In genomic region chr17:28621381-28622299, GRCm38 (mm10) we compare ENCODE assay signal across 8 mouse cellular contexts. TPM values are rescaled to one million over a fixed set of nuclear protein-coding genes. Genes with fewer than 3 reads are reported as not detected.
A peak's percentile ranks its signal among the peaks of the same experiment; 100 is the strongest.
DNase-seq lines count a peak whose midpoint lies in the region; ATAC-seq and TF ChIP-seq lines count a peak whose summit lies in the region.

No protein-coding gene starts in this region.

- H3K27me3 ChIP-seq in forebrain, postnatal 0 days (ENCODE audit: insufficient read depth, low read length) = no peaks in the 10 kb centered on the region
- no peaks in the 10 kb centered on the region for H3K27me3 ChIP-seq in hindbrain, embryonic 11.5 days (ENCODE audit: control insufficient read depth, insufficient read depth, low read length)

- H3K36me3 ChIP-seq in ES-E14 (ENCODE audit: control insufficient read depth, insufficient read depth, low read length, poor library complexity, severe bottlenecking) = peaks cover 12% of the 10 kb centered on the region
- H3K36me3 ChIP-seq in forebrain, postnatal 0 days (ENCODE audit: insufficient read depth) = peaks cover 5% of the 10 kb centered on the region
- H3K36me3 ChIP-seq in hindbrain, embryonic 11.5 days (ENCODE audit: control insufficient read depth, insufficient read depth, low read length) = no peaks in the 10 kb centered on the region

- no peaks in the 10 kb centered on the region for H3K9me3 ChIP-seq in ES-E14 (ENCODE audit: control insufficient read depth, insufficient read depth, low read depth, low read length)
- H3K9me3 ChIP-seq in forebrain, postnatal 0 days (ENCODE audit: low read length) = no peaks in the 10 kb centered on the region
- no peaks in the 10 kb centered on the region for H3K9me3 ChIP-seq in hindbrain, embryonic 11.5 days (ENCODE audit: control insufficient read depth, low read length)

- WGBS in forebrain, postnatal 0 days = 2% methylated on average over 66 of the region's 78 CpGs
- under 1% methylated on average over 69 of the region's 78 CpGs for WGBS in hindbrain, embryonic 11.5 days

- H3K9ac ChIP-seq in ES-E14 (ENCODE audit: insufficient read depth, low read depth, low read length, poor library complexity, severe bottlenecking) = peak overlapping the region; percentile 85
- H3K9ac ChIP-seq in forebrain, postnatal 0 days = peak overlapping the region; percentile 97
- H3K9ac ChIP-seq in hindbrain, embryonic 11.5 days (ENCODE audit: low read depth, low read length) = peak overlapping the region; percentile 94

- H3K4me2 ChIP-seq in forebrain, postnatal 0 days (ENCODE audit: low read depth) = peak overlapping the region; percentile 91
- H3K4me2 ChIP-seq in hindbrain, embryonic 11.5 days (replicated peaks; ENCODE audit: low read depth, low read length) = peak overlapping the region; percentile 88

- TF ChIP-seq CTCF in forebrain, postnatal 0 days (IDR thresholded peaks at IDR 0.05; ENCODE audit: low read depth) = 0 out of 2 replicates have a peak, but pooled peaks have one; percentile 20

- H3K27ac ChIP-seq in ES-E14 (ENCODE audit: insufficient read depth, low read depth, low read length, poor library complexity, severe bottlenecking) = peak overlapping the region; percentile 70
- peak overlapping the region; percentile 28 for H3K27ac ChIP-seq in brown adipose tissue, adult 24 weeks (replicated peaks; ENCODE audit: low read depth, low read length)
- peak overlapping the region; percentile 95 for H3K27ac ChIP-seq in forebrain, postnatal 0 days (ENCODE audit: low read depth, low read length)
- H3K27ac ChIP-seq in hindbrain, embryonic 11.5 days (ENCODE audit: low read depth, low read length) = peak overlapping the region; percentile 86

- DNase-seq in ES-E14 (ENCODE audit: low read depth, low spot score) = no peak
- DNase-seq in forebrain, postnatal 0 days = peak; percentile 84
- peak; percentile 76 for DNase-seq in hindbrain, embryonic 11.5 days (ENCODE audit: low spot score)
- peak; percentile 16 for DNase-seq in layer of hippocampus, adult 9-10 months (ENCODE audit: low spot score)
- peak; percentile 36 for DNase-seq in lung, postnatal 14 days
- DNase-seq in retina, adult 2 months (ENCODE audit: low read depth, low spot score) = peak; percentile 28
- peak; percentile 67 for DNase-seq in thymus, postnatal 4 days

- peak overlapping the region; percentile 82 to 86 for H3K4me3 ChIP-seq in ES-E14 (ENCODE audit: insufficient read depth in 1 of 2, low read depth in 1 of 2, low read length in 2 of 2, poor library complexity in 1 of 2, severe bottlenecking in 1 of 2)
- peak overlapping the region; percentile 96 for H3K4me3 ChIP-seq in brown adipose tissue, adult 24 weeks (ENCODE audit: insufficient read depth, low read depth, low read length)
- H3K4me3 ChIP-seq in forebrain, postnatal 0 days (ENCODE audit: low read depth, low read length) = peak overlapping the region; percentile 97
- H3K4me3 ChIP-seq in hindbrain, embryonic 11.5 days (ENCODE audit: low read depth, low read length) = peak overlapping the region; percentile 94

- in situ Hi-C loops in ES-E14 (cut with MboI; ENCODE audit: low sequenced_read_pairs in 2 of 2, unreplicated experiment in 2 of 2) = no loop called here

- H3K4me1 ChIP-seq in ES-E14 (ENCODE audit: control insufficient read depth in 2 of 2, insufficient read depth in 2 of 2, low read length in 2 of 2, poor library complexity in 1 of 2) = peaks cover 6 to 10% of the 10 kb centered on the region in 2 experiments; a peak in 3 of 4 replicates
- H3K4me1 ChIP-seq in brown adipose tissue, adult 24 weeks (ENCODE audit: control insufficient read depth, insufficient read depth, insufficient read length, low read length) = peaks cover 12% of the 10 kb centered on the region
- H3K4me1 ChIP-seq in forebrain, postnatal 0 days (ENCODE audit: insufficient read depth) = peaks cover 11% of the 10 kb centered on the region
- peaks cover 10% of the 10 kb centered on the region; the same call in 1 of the 2 replicates for H3K4me1 ChIP-seq in hindbrain, embryonic 11.5 days (replicated peaks; ENCODE audit: control insufficient read depth, insufficient read depth, low read length)

- ATAC-seq in forebrain, postnatal 0 days = peak; percentile 88
- peak; percentile 86 for ATAC-seq in hindbrain, embryonic 11.5 days (ENCODE audit: low FRiP score)

TF ChIP-seq in ES-E14, 5 proteins besides CTCF, POLR2A, EP300 and RAD21:
- no peak for TF ChIP-seq ZNF384 (IDR thresholded peaks at IDR 0.05; ENCODE audit: low read depth, low read length)
- TF ChIP-seq MAFK (IDR thresholded peaks at IDR 0.05; ENCODE audit: insufficient read depth, low read depth, low read length) = no peak
- TF ChIP-seq CHD2 (IDR thresholded peaks at IDR 0.05; ENCODE audit: low read depth, low read length) = no peak
- no peak for TF ChIP-seq ZC3H11A (IDR thresholded peaks at IDR 0.05; ENCODE audit: borderline replicate concordance, low read depth, low read length)
- TF ChIP-seq HCFC1 (IDR thresholded peaks at IDR 0.05; ENCODE audit: borderline replicate concordance, insufficient read depth, low read length) = no peak

RNA-seq across cellular contexts. Expression of gene Srpk1, which starts 0.9 kb away (rescaled TPM):
- 103 and 115 TPM in 2 replicates for total RNA-seq in ES-E14 (2012; rRNA removed)
- 19.0 and 31.0 TPM in 2 replicates for polyA plus RNA-seq in brown adipose tissue, adult 24 weeks (2012; ENCODE audit: insufficient read depth, insufficient read length, missing spikeins)
- 55.4 and 69.6 TPM in 2 replicates for total RNA-seq in forebrain, postnatal 0 days (2014; rRNA removed)
- 66.6 and 75.1 TPM in 2 replicates for polyA plus RNA-seq in forebrain, postnatal 0 days (2015; fragmentation: Nextera tagmentation; extraction: Ambion mirVana)
- 133 and 164 TPM in 2 replicates for polyA plus RNA-seq in hindbrain, embryonic 11.5 days (2014; fragmentation: Nextera tagmentation; extraction: Ambion mirVana)

RNA-seq across cellular contexts. Expression of gene Lhfpl5, which starts 46.2 kb away (rescaled TPM):
- total RNA-seq in ES-E14 (2012; rRNA removed) = 0.76 and 1.7 TPM in 2 replicates
- polyA plus RNA-seq in brown adipose tissue, adult 24 weeks (2012; ENCODE audit: insufficient read depth, insufficient read length, missing spikeins) = not detected in 2 replicates
- total RNA-seq in forebrain, postnatal 0 days (2014; rRNA removed) = 10.6 and 11.9 TPM in 2 replicates
- polyA plus RNA-seq in forebrain, postnatal 0 days (2015; fragmentation: Nextera tagmentation; extraction: Ambion mirVana) = 11.4 and 13.2 TPM in 2 replicates
- 2.0 and 2.2 TPM in 2 replicates for polyA plus RNA-seq in hindbrain, embryonic 11.5 days (2014; fragmentation: Nextera tagmentation; extraction: Ambion mirVana)

Comparison
In these comparisons a context has a peak if more than half of its experiments do, and no peak if none do; other contexts are left out.
1. H3K27ac ChIP-seq: peak in every context shown above with its lines; median percentile 95 in forebrain, postnatal 0 days; 86 in hindbrain, embryonic 11.5 days; 70 in ES-E14; 28 in brown adipose tissue, adult 24 weeks.